Mouse (Mus musculus): Measurements from ENCODE around the gene Vangl2. TPM values are rescaled to one million over a fixed set of nuclear protein-coding genes. Genes with fewer than 3 reads are reported as not detected.

Vangl2 gene
- polyA plus RNA-seq, 1 experiment: 2.2 TPM

- no peaks in the 10 kb centered on the region; the same call in 1 of the 2 replicates for H3K4me1 ChIP-seq (ENCODE audit: control insufficient read depth, insufficient read depth, low read length)
- WGBS: 92% methylated on average over 21 of the region's 21 CpGs
- no peak for TF ChIP-seq CTCF (IDR thresholded peaks at IDR 0.05; ENCODE audit: control insufficient read depth, insufficient read depth, low read length)
- no peak for TF ChIP-seq POLR2A (IDR thresholded peaks at IDR 0.05; ENCODE audit: borderline replicate concordance, control insufficient read depth, low read depth, low read length)
- no peak overlapping the region for H3K27ac ChIP-seq (ENCODE audit: control insufficient read depth, insufficient read depth, low read depth, low read length, poor library complexity)
- no peak overlapping the region for H3K4me3 ChIP-seq (replicated peaks; ENCODE audit: control insufficient read depth, low read depth, low read length)
These were observed 20.5 kb downstream of the Vangl2 start for GRCm38 (mm10) chr1:172007761-172008160.

- WGBS: 72% methylated on average over 12 of the region's 12 CpGs
- no peak for TF ChIP-seq CTCF (IDR thresholded peaks at IDR 0.05; ENCODE audit: control insufficient read depth, insufficient read depth, low read length)
- TF ChIP-seq POLR2A (IDR thresholded peaks at IDR 0.05; ENCODE audit: borderline replicate concordance, control insufficient read depth, low read depth, low read length): no peak
- Histone ChIP-seq H3K4me1 (ENCODE audit: control insufficient read depth, insufficient read depth, low read length) (no peaks in the 10 kb centered on the region; the same call in 1 of the 2 replicates), H3K4me3 (replicated peaks; ENCODE audit: control insufficient read depth, low read depth, low read length) (no peak overlapping the region), H3K27ac (ENCODE audit: control insufficient read depth, insufficient read depth, low read depth, low read length, poor library complexity) (no peak overlapping the region)
These were observed 26.6 kb downstream of the Vangl2 start for GRCm38 (mm10) chr1:172001665-172002064.

GRCm38 (mm10) chr1:172000641-172001040 is 27.6 kb downstream of the Vangl2 start:
- H3K4me1 ChIP-seq (ENCODE audit: control insufficient read depth, insufficient read depth, low read length): no peaks in the 10 kb centered on the region; the same call in 1 of the 2 replicates
- WGBS: 47% methylated on average over 3 of the region's 3 CpGs

GRCm38 (mm10) chr1:171998820-171999597 is 29.2 kb downstream of the Vangl2 start:
- TF ChIP-seq POLR2A (IDR thresholded peaks at IDR 0.05; ENCODE audit: borderline replicate concordance, control insufficient read depth, low read depth, low read length) (no peak), CTCF (IDR thresholded peaks at IDR 0.05; ENCODE audit: control insufficient read depth, insufficient read depth, low read length) (no peak)
- H3K4me1 ChIP-seq (ENCODE audit: control insufficient read depth, insufficient read depth, low read length): peaks cover 1% of the 10 kb centered on the region; the same call in 1 of the 2 replicates
- H3K4me3 ChIP-seq (replicated peaks; ENCODE audit: control insufficient read depth, low read depth, low read length): no peak overlapping the region
- 83% methylated on average over 13 of the region's 13 CpGs for WGBS
- no peak overlapping the region for H3K27ac ChIP-seq (ENCODE audit: control insufficient read depth, insufficient read depth, low read depth, low read length, poor library complexity)

More at GRCm38 (mm10) chr1:172000641-172001040, 27.6 kb downstream of the Vangl2 start:
- peak; percentile 86 for TF ChIP-seq CTCF (IDR thresholded peaks at IDR 0.05; ENCODE audit: control insufficient read depth, insufficient read depth, low read length)
- no peak for TF ChIP-seq POLR2A (IDR thresholded peaks at IDR 0.05; ENCODE audit: borderline replicate concordance, control insufficient read depth, low read depth, low read length)
- Histone ChIP-seq H3K4me3 (replicated peaks; ENCODE audit: control insufficient read depth, low read depth, low read length) (no peak overlapping the region), H3K27ac (ENCODE audit: control insufficient read depth, insufficient read depth, low read depth, low read length, poor library complexity) (no peak overlapping the region)

- TF ChIP-seq CTCF (IDR thresholded peaks at IDR 0.05; ENCODE audit: control insufficient read depth, insufficient read depth, low read length): no peak
- no peak for TF ChIP-seq POLR2A (IDR thresholded peaks at IDR 0.05; ENCODE audit: borderline replicate concordance, control insufficient read depth, low read depth, low read length)
- Histone ChIP-seq H3K4me3 (replicated peaks; ENCODE audit: control insufficient read depth, low read depth, low read length) (no peak overlapping the region), H3K4me1 (ENCODE audit: control insufficient read depth, insufficient read depth, low read length) (peaks cover 1% of the 10 kb centered on the region; the same call in 1 of the 2 replicates), H3K27ac (ENCODE audit: control insufficient read depth, insufficient read depth, low read depth, low read length, poor library complexity) (no peak overlapping the region)
- 79% methylated on average over 7 of the region's 7 CpGs for WGBS
These were observed 31.5 kb downstream of the Vangl2 start for GRCm38 (mm10) chr1:171996701-171997100.

GRCm38 (mm10) chr1:171994918-171995715 is 33.1 kb downstream of the Vangl2 start:
- 63% methylated on average over 11 of the region's 11 CpGs for WGBS
- peaks cover 1% of the 10 kb centered on the region; the same call in 1 of the 2 replicates for H3K4me1 ChIP-seq (ENCODE audit: control insufficient read depth, insufficient read depth, low read length)
- TF ChIP-seq POLR2A (IDR thresholded peaks at IDR 0.05; ENCODE audit: borderline replicate concordance, control insufficient read depth, low read depth, low read length): no peak
- no peak for TF ChIP-seq CTCF (IDR thresholded peaks at IDR 0.05; ENCODE audit: control insufficient read depth, insufficient read depth, low read length)
- no peak overlapping the region for H3K27ac ChIP-seq (ENCODE audit: control insufficient read depth, insufficient read depth, low read depth, low read length, poor library complexity)
- H3K4me3 ChIP-seq (replicated peaks; ENCODE audit: control insufficient read depth, low read depth, low read length): no peak overlapping the region

- Histone ChIP-seq H3K27ac (ENCODE audit: control insufficient read depth, insufficient read depth, low read depth, low read length, poor library complexity) (no peak overlapping the region), H3K4me1 (ENCODE audit: control insufficient read depth, insufficient read depth, low read length) (peaks cover 1% of the 10 kb centered on the region; the same call in 1 of the 2 replicates), H3K4me3 (replicated peaks; ENCODE audit: control insufficient read depth, low read depth, low read length) (no peak overlapping the region)
- 67% methylated on average over 2 of the region's 2 CpGs for WGBS
- no peak for TF ChIP-seq POLR2A (IDR thresholded peaks at IDR 0.05; ENCODE audit: borderline replicate concordance, control insufficient read depth, low read depth, low read length)
These were observed 33.7 kb downstream of the Vangl2 start for GRCm38 (mm10) chr1:171994501-171994900.

GRCm38 (mm10) chr1:171992901-171993530 is 35.2 kb downstream of the Vangl2 start:
- H3K27ac ChIP-seq (ENCODE audit: control insufficient read depth, insufficient read depth, low read depth, low read length, poor library complexity): no peak overlapping the region
- no peak overlapping the region for H3K4me3 ChIP-seq (replicated peaks; ENCODE audit: control insufficient read depth, low read depth, low read length)
- TF ChIP-seq CTCF (IDR thresholded peaks at IDR 0.05; ENCODE audit: control insufficient read depth, insufficient read depth, low read length) (no peak), POLR2A (IDR thresholded peaks at IDR 0.05; ENCODE audit: borderline replicate concordance, control insufficient read depth, low read depth, low read length) (no peak)
- H3K4me1 ChIP-seq (ENCODE audit: control insufficient read depth, insufficient read depth, low read length): peaks cover 1% of the 10 kb centered on the region; the same call in 1 of the 2 replicates
- WGBS: 84% methylated on average over 4 of the region's 4 CpGs
